Mouse (Mus musculus) embryonic facial prominence, embryonic 15.5 days (tissue): ENCODE results near the gene Polr3b. TPM values are rescaled to one million over a fixed set of nuclear protein-coding genes. Genes with fewer than 3 reads are reported as not detected.

Experiments
- ATAC-seq: fragments of 200-750 bp; cut with Nextera tagmentation; 2 replicates; pipeline ENCODE4 v1.8.0; 2017; ENCODE audit warnings: low read depth, moderate TSS enrichment; ENCODE audit not compliant: insufficient number of reproducible peaks, low FRiP score, low TSS enrichment
- H3K27ac ChIP-seq: fragments of 300-500 bp; sonication (generic); replicated peaks from 2 replicates; pipeline ENCODE4 v1.5.1; 2015; ENCODE audit warnings: mild to moderate bottlenecking, inconsistent platforms
- H3K27me3 ChIP-seq: fragments of 300-500 bp; sonication (generic); 2 replicates; pipeline ENCODE4 v1.6.1; 2015; ENCODE audit warnings: inconsistent platforms
- H3K36me3 ChIP-seq: fragments of 300-500 bp; sonication (generic); 2 replicates; pipeline ENCODE4 v1.6.1; 2015; ENCODE audit warnings: mild to moderate bottlenecking, inconsistent platforms
- H3K4me1 ChIP-seq: fragments of 300-500 bp; sonication (generic); 2 replicates; pipeline ENCODE4 v1.6.1; 2015; ENCODE audit warnings: inconsistent platforms
- H3K4me2 ChIP-seq: fragments of 300-500 bp; sonication (generic); replicated peaks from 2 replicates; pipeline ENCODE4 v1.6.1; 2015; ENCODE audit warnings: mild to moderate bottlenecking, inconsistent platforms
- H3K4me3 ChIP-seq: fragments of 300-500 bp; sonication (generic); replicated peaks from 2 replicates; pipeline ENCODE4 v1.5.1; 2015; ENCODE audit warnings: mild to moderate bottlenecking, inconsistent platforms
- H3K9ac ChIP-seq: fragments of 300-500 bp; sonication (generic); 2 replicates; pipeline ENCODE4 v1.6.1; 2015; ENCODE audit warnings: inconsistent platforms
- H3K9me3 ChIP-seq: fragments of 300-500 bp; sonication (generic); replicated peaks from 2 replicates; pipeline ENCODE4 v1.6.1; 2016; ENCODE audit warnings: inconsistent platforms
- WGBS: fragments of 180-500 bp; shearing (Covaris S2); methylation state at CpG from one replicate; pipeline ENCODE4 v1.1.7; 2015; 5-methylcytosine and 5-hydroxymethylcytosine counted together
- polyA plus RNA-seq: library from polyadenylated mRNA; unstranded; fragments of >200 nt; fragmentation: Nextera tagmentation; extraction: Ambion mirVana; gene quantifications from 2 replicates; pipeline ENCODE4 v1.2.1, GENCODE M21; 2015

The Polr3b gene
- polyA plus RNA-seq, 1 experiment from 2014 or later, result 12.7 TPM

- Histone ChIP-seq H3K27ac (no peak overlapping the region), H3K4me1 (no peaks in the 10 kb centered on the region), H3K36me3 (peaks cover 38% of the 10 kb centered on the region), H3K9ac (no peak overlapping the region), H3K4me3 (no peak overlapping the region), H3K9me3 (no peaks in the 10 kb centered on the region), H3K27me3 (no peaks in the 10 kb centered on the region), H3K4me2 (no peak overlapping the region)
- 87% methylated on average over 13 of the region's 13 CpGs for WGBS
- ATAC-seq, result no peak
Observed at GRCm38 (mm10) chr10:84700236-84700987, 78.3 kb downstream of the Polr3b start.

GRCm38 (mm10) chr10:84701110-84701509, 79.0 kb downstream of the Polr3b start:
- WGBS, result 82% methylated on average over 8 of the region's 8 CpGs

GRCm38 (mm10) chr10:84702115-84702514, 80.0 kb downstream of the Polr3b start:
- ATAC-seq, result no peak
- peaks cover 38% of the 10 kb centered on the region for H3K36me3 ChIP-seq
- no peak overlapping the region for H3K9ac ChIP-seq
- no peak overlapping the region for H3K27ac ChIP-seq
- H3K4me2 ChIP-seq, result no peak overlapping the region
- H3K9me3 ChIP-seq, result no peaks in the 10 kb centered on the region
- H3K4me1 ChIP-seq, result no peaks in the 10 kb centered on the region
- no peaks in the 10 kb centered on the region for H3K27me3 ChIP-seq
- no peak overlapping the region for H3K4me3 ChIP-seq
- WGBS, result 79% methylated on average over 1 of the region's 1 CpGs

More at GRCm38 (mm10) chr10:84701110-84701509, 79.0 kb downstream of the Polr3b start:
- no peak overlapping the region for H3K9ac ChIP-seq
- no peak overlapping the region for H3K4me3 ChIP-seq
- H3K4me2 ChIP-seq, result no peak overlapping the region
- H3K27ac ChIP-seq, result no peak overlapping the region
- no peaks in the 10 kb centered on the region for H3K27me3 ChIP-seq
- no peaks in the 10 kb centered on the region for H3K4me1 ChIP-seq
- no peaks in the 10 kb centered on the region for H3K9me3 ChIP-seq
- peaks cover 38% of the 10 kb centered on the region for H3K36me3 ChIP-seq
- no peak for ATAC-seq

- no peaks in the 10 kb centered on the region for H3K27me3 ChIP-seq
- H3K9ac ChIP-seq, result no peak overlapping the region
- no peaks in the 10 kb centered on the region for H3K9me3 ChIP-seq
- H3K4me1 ChIP-seq, result no peaks in the 10 kb centered on the region
- peaks cover 20% of the 10 kb centered on the region; the same call in 1 of the 2 replicates for H3K36me3 ChIP-seq
- no peak overlapping the region for H3K27ac ChIP-seq
- no peak overlapping the region for H3K4me3 ChIP-seq
- ATAC-seq, result no peak
- H3K4me2 ChIP-seq, result no peak overlapping the region
- 91% methylated on average over 1 of the region's 1 CpGs for WGBS
Observed at GRCm38 (mm10) chr10:84704594-84704993, 82.5 kb downstream of the Polr3b start.

- H3K9me3 ChIP-seq, result no peaks in the 10 kb centered on the region
- whole genome bisulfite sequencing, result 81% methylated on average over 7 of the region's 7 CpGs
- no peak for ATAC-seq
Observed at GRCm38 (mm10) chr10:84705234-84705633, 83.1 kb downstream of the Polr3b start.

GRCm38 (mm10) chr10:84706543-84706942, 84.5 kb downstream of the Polr3b start:
- no peak overlapping the region for H3K9ac ChIP-seq
- ATAC-seq, result no peak
- peaks cover 5% of the 10 kb centered on the region for H3K4me1 ChIP-seq
- whole genome bisulfite sequencing, result 35% methylated on average over 8 of the region's 8 CpGs
- 0 out of 2 replicates have a peak, but pooled peaks cover 7% of the 10 kb centered on the region for H3K36me3 ChIP-seq
- no peak overlapping the region for H3K4me3 ChIP-seq
- no peak overlapping the region for H3K27ac ChIP-seq
- no peaks in the 10 kb centered on the region for H3K9me3 ChIP-seq
- H3K27me3 ChIP-seq, result no peaks in the 10 kb centered on the region
- H3K4me2 ChIP-seq, result no peak overlapping the region

More at GRCm38 (mm10) chr10:84705234-84705633, 83.1 kb downstream of the Polr3b start:
- H3K4me1 ChIP-seq, result 0 out of 2 replicates have a peak, but pooled peaks cover under 1% of the 10 kb centered on the region
- H3K27ac ChIP-seq, result no peak overlapping the region
- no peak overlapping the region for H3K4me2 ChIP-seq
- H3K4me3 ChIP-seq, result no peak overlapping the region
- H3K36me3 ChIP-seq, result peaks cover 15% of the 10 kb centered on the region; the same call in 1 of the 2 replicates
- H3K9ac ChIP-seq, result no peak overlapping the region
- no peaks in the 10 kb centered on the region for H3K27me3 ChIP-seq

- ATAC-seq, result no peak
- Histone ChIP-seq H3K4me1 (peaks cover 11% of the 10 kb centered on the region), H3K4me3 (no peak overlapping the region), H3K36me3 (no peaks in the 10 kb centered on the region), H3K4me2 (no peak overlapping the region), H3K27me3 (no peaks in the 10 kb centered on the region), H3K9ac (no peak overlapping the region), H3K9me3 (no peaks in the 10 kb centered on the region), H3K27ac (no peak overlapping the region)
- WGBS, result 57% methylated on average over 6 of the region's 6 CpGs
Observed at GRCm38 (mm10) chr10:84707226-84707625, 85.1 kb downstream of the Polr3b start.

- Histone ChIP-seq H3K27ac (no peak overlapping the region), H3K36me3 (no peaks in the 10 kb centered on the region), H3K4me1 (peaks cover 19% of the 10 kb centered on the region), H3K27me3 (no peaks in the 10 kb centered on the region), H3K4me3 (no peak overlapping the region), H3K9me3 (no peaks in the 10 kb centered on the region), H3K9ac (no peak overlapping the region), H3K4me2 (no peak overlapping the region)
- WGBS, result 61% methylated on average over 14 of the region's 14 CpGs
- ATAC-seq, result no peak
Observed at GRCm38 (mm10) chr10:84707752-84708530, 85.8 kb downstream of the Polr3b start.

GRCm38 (mm10) chr10:84710192-84710591, 88.1 kb downstream of the Polr3b start:
- Histone ChIP-seq H3K9ac (no peak overlapping the region), H3K27ac (no peak overlapping the region), H3K9me3 (no peaks in the 10 kb centered on the region), H3K27me3 (no peaks in the 10 kb centered on the region), H3K4me1 (peaks cover 23% of the 10 kb centered on the region), H3K4me2 (no peak overlapping the region), H3K4me3 (no peak overlapping the region), H3K36me3 (0 out of 2 replicates have a peak, but pooled peaks cover 8% of the 10 kb centered on the region)
- ATAC-seq, result no peak
- 39% methylated on average over 4 of the region's 4 CpGs for WGBS

- peaks cover 23% of the 10 kb centered on the region for H3K4me1 ChIP-seq
- no peak overlapping the region for H3K4me2 ChIP-seq
- H3K4me3 ChIP-seq, result no peak overlapping the region
- no peak for ATAC-seq
- H3K9ac ChIP-seq, result no peak overlapping the region
- WGBS, result 43% methylated on average over 4 of the region's 4 CpGs
- 0 out of 2 replicates have a peak, but pooled peaks cover 8% of the 10 kb centered on the region for H3K36me3 ChIP-seq
- H3K27ac ChIP-seq, result no peak overlapping the region
- no peaks in the 10 kb centered on the region for H3K9me3 ChIP-seq
- H3K27me3 ChIP-seq, result no peaks in the 10 kb centered on the region
Observed at GRCm38 (mm10) chr10:84710827-84711226, 88.7 kb downstream of the Polr3b start.

- 68% methylated on average over 8 of the region's 8 CpGs for WGBS
- H3K4me3 ChIP-seq, result no peak overlapping the region
- H3K9ac ChIP-seq, result no peak overlapping the region
- H3K9me3 ChIP-seq, result no peaks in the 10 kb centered on the region
- ATAC-seq, result no peak
- H3K27me3 ChIP-seq, result no peaks in the 10 kb centered on the region
- 0 out of 2 replicates have a peak, but pooled peaks cover 8% of the 10 kb centered on the region for H3K36me3 ChIP-seq
- H3K4me2 ChIP-seq, result no peak overlapping the region
- H3K4me1 ChIP-seq, result peaks cover 23% of the 10 kb centered on the region
- H3K27ac ChIP-seq, result no peak overlapping the region
Observed at GRCm38 (mm10) chr10:84711479-84711878, 89.4 kb downstream of the Polr3b start.
